13 mouse cellular contexts compared by ENCODE assay signal in genomic region chrX:163723630-163724029, GRCm38 (mm10). TPM values are rescaled to one million over a fixed set of nuclear protein-coding genes. Genes with fewer than 3 reads are reported as not detected.
DNase-seq lines count a peak whose midpoint lies in the region; ATAC-seq and TF ChIP-seq lines count a peak whose summit lies in the region.
"Had no signal": no experiment of that assay in that cellular context is flagged by ENCODE, and none has a peak within 500 bp of the region (broad histone marks: within the 10 kb centered on the region; RNA-seq: fewer than 3 reads in every experiment).

No protein-coding gene starts in this region.

- ATAC-seq in hindbrain, embryonic 11.5 days (ENCODE audit: low FRiP score), result no peak
- ATAC-seq in forebrain, embryonic 16.5 days, result peak; percentile 59
- no peak for ATAC-seq in frontal cortex, adult (ENCODE audit: low TSS enrichment)

- H3K79me2 ChIP-seq in myocyte (ENCODE audit: control insufficient read depth, insufficient read depth), result no peaks in the 10 kb centered on the region

- no peak overlapping the region for H3K4me2 ChIP-seq in hindbrain, embryonic 11.5 days (replicated peaks; ENCODE audit: low read depth, low read length)
- no peak overlapping the region for H3K4me2 ChIP-seq in forebrain, embryonic 16.5 days (ENCODE audit: low read length)
- H3K4me2 ChIP-seq in myocyte (ENCODE audit: low read depth), result peak overlapping the region; percentile 55
- H3K4me2 ChIP-seq: embryonic facial prominence, embryonic 15.5 days had no signal

- peaks cover 3% of the 10 kb centered on the region; the same call in 1 of the 2 replicates for H3K27me3 ChIP-seq in hindbrain, embryonic 11.5 days (ENCODE audit: control insufficient read depth, insufficient read depth, low read length)
- peaks cover 50% of the 10 kb centered on the region for H3K27me3 ChIP-seq in hindbrain, embryonic 10.5 days (ENCODE audit: insufficient read depth, poor library complexity, severe bottlenecking)
- no peaks in the 10 kb centered on the region for H3K27me3 ChIP-seq in forebrain, embryonic 16.5 days (replicated peaks; ENCODE audit: control insufficient read depth, insufficient read depth, low read length)
- no peaks in the 10 kb centered on the region for H3K27me3 ChIP-seq in myocyte (ENCODE audit: control insufficient read depth, insufficient read depth, insufficient read length)

- H3ac ChIP-seq in myocyte (ENCODE audit: control insufficient read depth, insufficient read length), result no peak overlapping the region

- no peak overlapping the region for H3K9ac ChIP-seq in hindbrain, embryonic 11.5 days (ENCODE audit: low read depth, low read length)
- H3K9ac ChIP-seq in forebrain, embryonic 16.5 days (replicated peaks; ENCODE audit: low read depth, low read length), result no peak overlapping the region
- H3K9ac ChIP-seq: embryonic facial prominence, embryonic 15.5 days had no signal

- no peak overlapping the region for H3K4me3 ChIP-seq in hindbrain, embryonic 11.5 days (ENCODE audit: low read depth, low read length)
- no peak overlapping the region for H3K4me3 ChIP-seq in hindbrain, embryonic 10.5 days
- H3K4me3 ChIP-seq in bone marrow macrophage, adult 2 months (ENCODE audit: insufficient read depth, low read length), result no peak overlapping the region
- H3K4me3 ChIP-seq in forebrain, embryonic 16.5 days (replicated peaks; ENCODE audit: low read length), result no peak overlapping the region
- no peak overlapping the region for H3K4me3 ChIP-seq in myocyte
- H3K4me3 ChIP-seq: embryonic facial prominence, embryonic 15.5 days had no signal

- no peaks in the 10 kb centered on the region for H3K9me3 ChIP-seq in hindbrain, embryonic 11.5 days (ENCODE audit: control insufficient read depth, low read length)
- H3K9me3 ChIP-seq in hindbrain, embryonic 10.5 days, result no peaks in the 10 kb centered on the region
- no peaks in the 10 kb centered on the region for H3K9me3 ChIP-seq in forebrain, embryonic 16.5 days (ENCODE audit: control insufficient read depth, low read length)
- H3K9me3 ChIP-seq: embryonic facial prominence, embryonic 15.5 days had no signal

- H3K36me3 ChIP-seq in hindbrain, embryonic 11.5 days (ENCODE audit: control insufficient read depth, insufficient read depth, low read length), result no peaks in the 10 kb centered on the region
- no peaks in the 10 kb centered on the region for H3K36me3 ChIP-seq in hindbrain, embryonic 10.5 days
- H3K36me3 ChIP-seq in forebrain, embryonic 16.5 days (ENCODE audit: control insufficient read depth, insufficient read depth), result no peaks in the 10 kb centered on the region
- no peaks in the 10 kb centered on the region for H3K36me3 ChIP-seq in myocyte (ENCODE audit: control insufficient read depth, insufficient read depth)
- H3K36me3 ChIP-seq: embryonic facial prominence, embryonic 15.5 days had no signal

- H3K4me1 ChIP-seq in hindbrain, embryonic 11.5 days (replicated peaks; ENCODE audit: control insufficient read depth, insufficient read depth, low read length), result no peaks in the 10 kb centered on the region
- H3K4me1 ChIP-seq in hindbrain, embryonic 10.5 days (replicated peaks), result peaks cover 6% of the 10 kb centered on the region; the same call in 1 of the 2 replicates
- peaks cover 12% of the 10 kb centered on the region for H3K4me1 ChIP-seq in bone marrow macrophage, adult 2 months (ENCODE audit: control insufficient read depth, insufficient read depth, low read length)
- H3K4me1 ChIP-seq in forebrain, embryonic 16.5 days (replicated peaks; ENCODE audit: control insufficient read depth, insufficient read depth, low read length), result no peaks in the 10 kb centered on the region
- H3K4me1 ChIP-seq: embryonic facial prominence, embryonic 15.5 days had no signal

- peak; percentile 1 for DNase-seq in hindbrain, embryonic 11.5 days (ENCODE audit: low spot score)
- DNase-seq in hindbrain, embryonic 10.5 days (ENCODE audit: low spot score), result no peak
- no peak for DNase-seq in right cerebral cortex, postnatal 25 days
- no peak for DNase-seq in adrenal gland, postnatal 25 days
- DNase-seq: lung, postnatal 4 days; thymus, adult 18-20 months had no signal

- H3K27ac ChIP-seq in hindbrain, embryonic 11.5 days (ENCODE audit: low read depth, low read length), result no peak overlapping the region
- H3K27ac ChIP-seq in hindbrain, embryonic 10.5 days, result no peak overlapping the region
- H3K27ac ChIP-seq in bone marrow macrophage, adult 2 months (ENCODE audit: insufficient read depth, low read depth, low read length), result peak overlapping the region; percentile 50
- peak overlapping the region; percentile 65 for H3K27ac ChIP-seq in forebrain, embryonic 16.5 days (ENCODE audit: low read length)
- H3K27ac ChIP-seq: embryonic facial prominence, embryonic 15.5 days had no signal

- TF ChIP-seq POLR2A in bone marrow macrophage, adult 2 months (IDR thresholded peaks at IDR 0.05; ENCODE audit: borderline replicate concordance, low read depth, low read length), result no peak
- TF ChIP-seq POLR2A in myocyte (IDR thresholded peaks at IDR 0.05; ENCODE audit: insufficient read length, low read depth), result no peak

- TF ChIP-seq CTCF in bone marrow macrophage, adult 2 months (IDR thresholded peaks at IDR 0.05; ENCODE audit: low read depth, low read length), result no peak

TF ChIP-seq in myocyte, 11 proteins besides CTCF, POLR2A, EP300 and RAD21:
- no peak for TF ChIP-seq MYOD1 (IDR thresholded peaks at IDR 0.05; ENCODE audit: control insufficient read depth in 1 of 3, insufficient read length in 2 of 3, low read depth in 2 of 3)
- no peak for TF ChIP-seq REST (IDR thresholded peaks at IDR 0.05; ENCODE audit: insufficient read depth, insufficient read length)
- no peak for TF ChIP-seq TCF3 (IDR thresholded peaks at IDR 0.05; ENCODE audit: insufficient read length, low read depth)
- no peak for TF ChIP-seq SRF (IDR thresholded peaks at IDR 0.05; ENCODE audit: control insufficient read depth, insufficient read length, low read depth)
- no peak for TF ChIP-seq E2F4 (IDR thresholded peaks at IDR 0.05; ENCODE audit: insufficient read depth)
- no peak for TF ChIP-seq TCF12 (IDR thresholded peaks at IDR 0.05; ENCODE audit: insufficient read depth, poor library complexity, severe bottlenecking)
- no peak for TF ChIP-seq CEBPB (IDR thresholded peaks at IDR 0.05; ENCODE audit: insufficient read depth, poor library complexity, severe bottlenecking)
- no peak for TF ChIP-seq MYOG (IDR thresholded peaks at IDR 0.05; ENCODE audit: control insufficient read depth in 1 of 3, insufficient read depth in 1 of 3, insufficient read length in 2 of 3, low read depth in 2 of 3)
- no peak for TF ChIP-seq MAX (IDR thresholded peaks at IDR 0.05; ENCODE audit: low read depth)
- no peak for TF ChIP-seq USF1 (IDR thresholded peaks at IDR 0.05; ENCODE audit: low read depth)
- TF ChIP-seq POLR2AphosphoS2 (IDR thresholded peaks at IDR 0.05; ENCODE audit: insufficient read length, low read depth), result no peak

RNA-seq across cellular contexts. Expression of gene Rnf138rt1, which starts 37.5 kb away (rescaled TPM):
- polyA plus RNA-seq in hindbrain, embryonic 11.5 days (2014; fragmentation: Nextera tagmentation; extraction: Ambion mirVana), result 0.42 and 0.50 TPM in 2 replicates
- polyA plus RNA-seq in hindbrain, embryonic 10.5 days (2016; fragmentation: Nextera tagmentation; extraction: Ambion mirVana), result 0.34 and 0.50 TPM in 2 replicates
- not detected in 2 replicates for polyA plus RNA-seq in bone marrow macrophage, adult 2 months (2012; ENCODE audit: insufficient read depth, insufficient read length, missing spikeins)
- polyA plus RNA-seq in forebrain, embryonic 16.5 days (2015; fragmentation: Nextera tagmentation; extraction: Ambion mirVana), result 2.9 and 4.6 TPM in 2 replicates
- not detected for polyA plus RNA-seq in myocyte (2012; fragmentation: generic; extraction: Trizol)
- 0.79 and 1.3 TPM in 2 replicates for total RNA-seq in adrenal gland, postnatal 25 days (2021)
- total RNA-seq: ES-E14 had no signal
- polyA plus RNA-seq: heart, embryonic 16.5 days had no signal

Comparison
In these comparisons a context has a peak if more than half of its experiments do, and no peak if none do; other contexts are left out.
1. H3K27ac ChIP-seq: peak in bone marrow macrophage, adult 2 months (single experiment) and forebrain, embryonic 16.5 days (single experiment); none in hindbrain, embryonic 11.5 days (single experiment) and hindbrain, embryonic 10.5 days (single experiment).